Mouse (Mus musculus): ENCODE results near the gene Fam120b. TPM values are rescaled to one million over a fixed set of nuclear protein-coding genes. Genes with fewer than 3 reads are reported as not detected.

The Fam120b gene
- polyA plus RNA-seq, 1 experiment from 2014 or later = 37.2 TPM

GRCm38 (mm10) chr17:15377901-15378300 is 18.1 kb upstream of the Fam120b start:
- H3K4me3 ChIP-seq (ENCODE audit: low read depth, low read length) = no peak overlapping the region
- peaks cover 8% of the 10 kb centered on the region; the same call in 1 of the 2 replicates for H3K27me3 ChIP-seq (ENCODE audit: control insufficient read depth, insufficient read depth, low read length)
- H3K36me3 ChIP-seq (ENCODE audit: control insufficient read depth, insufficient read depth, low read length) = no peaks in the 10 kb centered on the region
- peak overlapping the region; percentile 77 for H3K27ac ChIP-seq (ENCODE audit: low read depth, low read length)
- 0% methylated on average over 1 of the region's 1 CpGs for WGBS
- ATAC-seq (ENCODE audit: insufficient read depth, low FRiP score, low TSS enrichment) = no peak
- peak; percentile 24 for DNase-seq (ENCODE audit: low spot score)
- H3K9me3 ChIP-seq (ENCODE audit: control insufficient read depth, low read length) = no peaks in the 10 kb centered on the region
- H3K4me2 ChIP-seq (ENCODE audit: low read depth) = 0 out of 2 replicates have a peak overlapping the region, but pooled peaks have one; percentile 92
- peaks cover 54% of the 10 kb centered on the region for H3K4me1 ChIP-seq (ENCODE audit: control insufficient read depth, insufficient read depth, low read length)
- peak overlapping the region; percentile 20; the same call in 1 of the 2 replicates for H3K9ac ChIP-seq (ENCODE audit: low read length)

- H3K4me1 ChIP-seq (ENCODE audit: control insufficient read depth, insufficient read depth, low read length) = peaks cover 49% of the 10 kb centered on the region
- peak; percentile 74 for DNase-seq (ENCODE audit: low spot score)
- WGBS = 6% methylated on average over 15 of the region's 15 CpGs
- H3K4me3 ChIP-seq (ENCODE audit: low read depth, low read length) = no peak overlapping the region
- peak overlapping the region; percentile 54 for H3K27ac ChIP-seq (ENCODE audit: low read depth, low read length)
- no peaks in the 10 kb centered on the region for H3K9me3 ChIP-seq (ENCODE audit: control insufficient read depth, low read length)
- H3K36me3 ChIP-seq (ENCODE audit: control insufficient read depth, insufficient read depth, low read length) = no peaks in the 10 kb centered on the region
- ATAC-seq (ENCODE audit: insufficient read depth, low FRiP score, low TSS enrichment) = peak; percentile 18; the same call in 1 of the 2 replicates
- H3K4me2 ChIP-seq (ENCODE audit: low read depth) = peak overlapping the region; percentile 21; the same call in 1 of the 2 replicates
- H3K9ac ChIP-seq (ENCODE audit: low read length) = no peak overlapping the region
- peaks cover 8% of the 10 kb centered on the region; the same call in 1 of the 2 replicates for H3K27me3 ChIP-seq (ENCODE audit: control insufficient read depth, insufficient read depth, low read length)
Measured at GRCm38 (mm10) chr17:15378413-15379109, 17.4 kb upstream of the Fam120b start.

GRCm38 (mm10) chr17:15379741-15380526 is 16.1 kb upstream of the Fam120b start:
- ATAC-seq (ENCODE audit: insufficient read depth, low FRiP score, low TSS enrichment) (no peak), DNase-seq (ENCODE audit: low spot score) (no peak)
- H3K27me3 ChIP-seq (ENCODE audit: control insufficient read depth, insufficient read depth, low read length) = 0 out of 2 replicates have a peak, but pooled peaks cover 5% of the 10 kb centered on the region
- H3K36me3 ChIP-seq (ENCODE audit: control insufficient read depth, insufficient read depth, low read length) = no peaks in the 10 kb centered on the region
- H3K9me3 ChIP-seq (ENCODE audit: control insufficient read depth, low read length) = no peaks in the 10 kb centered on the region
- peaks cover 39% of the 10 kb centered on the region for H3K4me1 ChIP-seq (ENCODE audit: control insufficient read depth, insufficient read depth, low read length)
- H3K4me3 ChIP-seq (ENCODE audit: low read depth, low read length) = peak overlapping the region; percentile 29
- peak overlapping the region; percentile 37; the same call in 1 of the 2 replicates for H3K9ac ChIP-seq (ENCODE audit: low read length)
- WGBS = 8% methylated on average over 17 of the region's 17 CpGs
- H3K27ac ChIP-seq (ENCODE audit: low read depth, low read length) = peak overlapping the region; percentile 54; the same call in 1 of the 2 replicates
- H3K4me2 ChIP-seq (ENCODE audit: low read depth) = peak overlapping the region; percentile 58

GRCm38 (mm10) chr17:15380641-15381051 is 15.4 kb upstream of the Fam120b start:
- Histone ChIP-seq H3K4me2 (ENCODE audit: low read depth) (peak overlapping the region; percentile 58), H3K27me3 (ENCODE audit: control insufficient read depth, insufficient read depth, low read length) (0 out of 2 replicates have a peak, but pooled peaks cover 5% of the 10 kb centered on the region), H3K27ac (ENCODE audit: low read depth, low read length) (peak overlapping the region; percentile 86), H3K36me3 (ENCODE audit: control insufficient read depth, insufficient read depth, low read length) (no peaks in the 10 kb centered on the region), H3K4me3 (ENCODE audit: low read depth, low read length) (peak overlapping the region; percentile 29), H3K9me3 (ENCODE audit: control insufficient read depth, low read length) (no peaks in the 10 kb centered on the region), H3K4me1 (ENCODE audit: control insufficient read depth, insufficient read depth, low read length) (peaks cover 39% of the 10 kb centered on the region), H3K9ac (ENCODE audit: low read length) (peak overlapping the region; percentile 37)
- 0% methylated on average over 27 of the region's 27 CpGs for WGBS
- ATAC-seq (ENCODE audit: insufficient read depth, low FRiP score, low TSS enrichment) (peak; percentile 40), DNase-seq (ENCODE audit: low spot score) (peak; percentile 82)

- Histone ChIP-seq H3K4me3 (ENCODE audit: low read depth, low read length) (peak overlapping the region; percentile 29), H3K36me3 (ENCODE audit: control insufficient read depth, insufficient read depth, low read length) (no peaks in the 10 kb centered on the region), H3K9me3 (ENCODE audit: control insufficient read depth, low read length) (no peaks in the 10 kb centered on the region), H3K27me3 (ENCODE audit: control insufficient read depth, insufficient read depth, low read length) (0 out of 2 replicates have a peak, but pooled peaks cover 5% of the 10 kb centered on the region), H3K4me1 (ENCODE audit: control insufficient read depth, insufficient read depth, low read length) (peaks cover 39% of the 10 kb centered on the region), H3K9ac (ENCODE audit: low read length) (peak overlapping the region; percentile 37), H3K4me2 (ENCODE audit: low read depth) (peak overlapping the region; percentile 58), H3K27ac (ENCODE audit: low read depth, low read length) (peak overlapping the region; percentile 86)
- peak; percentile 69 for DNase-seq (ENCODE audit: low spot score)
- ATAC-seq (ENCODE audit: insufficient read depth, low FRiP score, low TSS enrichment) = peak; percentile 17; the same call in 1 of the 2 replicates
- 3% methylated on average over 22 of the region's 22 CpGs for WGBS
Measured at GRCm38 (mm10) chr17:15381092-15381860, 14.7 kb upstream of the Fam120b start.

GRCm38 (mm10) chr17:15381869-15382660 is 13.9 kb upstream of the Fam120b start:
- Histone ChIP-seq H3K27me3 (ENCODE audit: control insufficient read depth, insufficient read depth, low read length) (0 out of 2 replicates have a peak, but pooled peaks cover 5% of the 10 kb centered on the region), H3K4me3 (ENCODE audit: low read depth, low read length) (no peak overlapping the region), H3K4me1 (ENCODE audit: control insufficient read depth, insufficient read depth, low read length) (peaks cover 36% of the 10 kb centered on the region), H3K36me3 (ENCODE audit: control insufficient read depth, insufficient read depth, low read length) (no peaks in the 10 kb centered on the region), H3K27ac (ENCODE audit: low read depth, low read length) (peak overlapping the region; percentile 86; the same call in 1 of the 2 replicates), H3K4me2 (ENCODE audit: low read depth) (no peak overlapping the region), H3K9me3 (ENCODE audit: control insufficient read depth, low read length) (no peaks in the 10 kb centered on the region), H3K9ac (ENCODE audit: low read length) (no peak overlapping the region)
- peak; percentile 62 for DNase-seq (ENCODE audit: low spot score)
- WGBS = 26% methylated on average over 7 of the region's 7 CpGs
- no peak for ATAC-seq (ENCODE audit: insufficient read depth, low FRiP score, low TSS enrichment)

- Histone ChIP-seq H3K4me3 (ENCODE audit: low read depth, low read length) (no peak overlapping the region), H3K36me3 (ENCODE audit: control insufficient read depth, insufficient read depth, low read length) (no peaks in the 10 kb centered on the region), H3K9ac (ENCODE audit: low read length) (no peak overlapping the region), H3K27ac (ENCODE audit: low read depth, low read length) (no peak overlapping the region), H3K4me2 (ENCODE audit: low read depth) (no peak overlapping the region), H3K27me3 (ENCODE audit: control insufficient read depth, insufficient read depth, low read length) (0 out of 2 replicates have a peak, but pooled peaks cover 5% of the 10 kb centered on the region), H3K9me3 (ENCODE audit: control insufficient read depth, low read length) (no peaks in the 10 kb centered on the region), H3K4me1 (ENCODE audit: control insufficient read depth, insufficient read depth, low read length) (peaks cover 25% of the 10 kb centered on the region)
- WGBS = 92% methylated on average over 5 of the region's 5 CpGs
- DNase-seq (ENCODE audit: low spot score) = no peak
- no peak for ATAC-seq (ENCODE audit: insufficient read depth, low FRiP score, low TSS enrichment)
Measured at GRCm38 (mm10) chr17:15383360-15383759, 12.6 kb upstream of the Fam120b start.

Measured in neural tube, embryonic 11.5 days (tissue).